Mouse (Mus musculus) spleen, adult 2 months (tissue): Measurements from ENCODE around the gene Lrrn3. TPM values are rescaled to one million over a fixed set of nuclear protein-coding genes. Genes with fewer than 3 reads are reported as not detected.

Experiments used
- DNase-seq, 2 experiments: peaks; one replicate each; pipeline versions ENCODE4 v3.0.0 to v3.0.0-alpha.2; 2012 to 2021; ENCODE audit warnings: low spot score in 2 of 2, low read depth in 1 of 2
- H3K27ac ChIP-seq: fragments of 200-500 bp; 2 replicates; pipeline ENCODE4 v1.5.1; 2012; ENCODE audit warnings: low read length, inconsistent platforms; ENCODE audit not compliant: insufficient read depth
- H3K27me3 ChIP-seq: fragments of 200-500 bp; 2 replicates; pipeline ENCODE4 v1.6.1; 2012; ENCODE audit warnings: mild to moderate bottlenecking, moderate library complexity, low read length, inconsistent platforms; ENCODE audit not compliant: control insufficient read depth, insufficient read depth
- H3K36me3 ChIP-seq: fragments of 200-500 bp; 2 replicates; pipeline ENCODE4 v1.6.1; 2012; ENCODE audit warnings: mild to moderate bottlenecking, low read length, inconsistent platforms; ENCODE audit not compliant: control insufficient read depth, insufficient read depth
- H3K4me1 ChIP-seq: fragments of 200-500 bp; 2 replicates; pipeline ENCODE4 v1.6.1; 2011; ENCODE audit warnings: inconsistent platforms; ENCODE audit not compliant: control insufficient read depth, insufficient read depth, insufficient read length
- H3K4me3 ChIP-seq: fragments of 200-500 bp; 2 replicates; pipeline ENCODE4 v1.5.1; 2011; ENCODE audit warnings: mild to moderate bottlenecking, inconsistent platforms; ENCODE audit not compliant: insufficient read depth, insufficient read length; ENCODE audit errors: extremely low read depth
- CTCF ChIP-seq: fragments of 200-500 bp; IDR thresholded peaks from 2 replicates; pipeline ENCODE4 v1.5.1; 2011; ENCODE audit warnings: mild to moderate bottlenecking, inconsistent platforms; ENCODE audit not compliant: insufficient read depth, insufficient read length, insufficient replicate concordance; ENCODE audit errors: extremely low read depth
- POLR2A ChIP-seq: fragments of 200-500 bp; IDR thresholded peaks from 2 replicates; pipeline ENCODE4 v1.6.1; 2011; ENCODE audit warnings: low read depth, low read length, inconsistent platforms
- WGBS: fragments of 180-500 bp; shearing (Covaris S2); methylation state at CpG from one replicate; pipeline ENCODE4 v1.1.7; 2018; 5-methylcytosine and 5-hydroxymethylcytosine counted together
- polyA plus RNA-seq: library from polyadenylated mRNA; depleted of rRNA; stranded (reverse); fragments of >200 nt; gene quantifications from 2 replicates; pipeline ENCODE4 v1.2.3, GENCODE M21; 2012

Gene Lrrn3
- polyA plus RNA-seq, 1 experiment: 0.48 TPM

DNA sequence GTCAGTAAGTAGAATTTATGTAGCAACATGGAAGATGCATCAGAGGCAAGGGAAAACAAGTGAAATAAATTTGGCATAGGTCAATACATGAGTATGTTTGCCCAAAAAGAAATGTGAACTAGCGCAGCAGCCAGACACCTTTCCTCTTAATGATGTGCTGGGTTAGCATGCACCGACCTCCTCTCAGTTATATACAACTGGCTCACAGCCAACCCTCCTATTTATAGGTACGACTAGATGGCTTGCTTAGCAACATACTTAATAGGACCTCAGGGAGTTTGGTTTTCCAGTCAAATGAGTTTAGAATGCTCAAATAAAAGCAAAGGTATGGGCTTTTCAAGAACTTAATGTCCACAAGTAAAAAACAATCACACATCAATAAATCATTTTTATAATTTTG, 76.8 kb downstream of the Lrrn3 start:
- TF ChIP-seq POLR2A (no peak), CTCF (no peak)
- no peak for DNase-seq
- Histone ChIP-seq H3K27me3 (no peaks in the 10 kb centered on the region), H3K27ac (no peak overlapping the region), H3K36me3 (no peaks in the 10 kb centered on the region), H3K4me1 (no peaks in the 10 kb centered on the region), H3K4me3 (no peak overlapping the region)
- WGBS: 53% methylated on average over 3 of the region's 3 CpGs

DNA sequence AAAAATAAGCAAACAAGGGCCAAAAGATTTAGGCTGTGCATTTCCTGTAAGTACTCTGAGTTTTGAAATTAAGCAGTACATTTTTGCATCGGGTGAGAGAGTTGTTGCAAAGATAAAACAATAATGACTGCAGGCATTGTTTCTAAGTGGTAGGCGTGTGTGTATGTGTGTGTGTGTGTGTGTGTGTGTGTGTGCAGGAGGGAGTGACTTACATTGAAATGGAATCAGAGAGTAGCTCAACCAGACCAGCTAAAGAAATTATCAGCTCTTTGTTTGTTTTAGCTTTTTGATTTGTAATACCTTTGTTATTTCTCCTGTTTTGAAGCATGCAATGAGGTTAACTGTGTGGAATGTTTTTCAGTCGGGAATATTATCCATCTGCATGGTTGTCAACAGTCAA, 84.3 kb downstream of the Lrrn3 start:
- H3K4me1 ChIP-seq: no peaks in the 10 kb centered on the region
- TF ChIP-seq POLR2A (no peak), CTCF (no peak)
- H3K27me3 ChIP-seq: no peaks in the 10 kb centered on the region
- 81% methylated on average over 3 of the region's 3 CpGs for WGBS
- no peak for DNase-seq
- no peak overlapping the region for H3K4me3 ChIP-seq
- no peak overlapping the region for H3K27ac ChIP-seq
- H3K36me3 ChIP-seq: no peaks in the 10 kb centered on the region
